Mouse (Mus musculus) urinary bladder, postnatal 14 days (tissue): ENCODE data around the gene Olfr463.

Source experiments
- DNase-seq: peaks from one replicate; pipeline ENCODE4 v3.0.0; 2021; ENCODE audit warnings: low spot score

Gene Olfr463

DNA sequence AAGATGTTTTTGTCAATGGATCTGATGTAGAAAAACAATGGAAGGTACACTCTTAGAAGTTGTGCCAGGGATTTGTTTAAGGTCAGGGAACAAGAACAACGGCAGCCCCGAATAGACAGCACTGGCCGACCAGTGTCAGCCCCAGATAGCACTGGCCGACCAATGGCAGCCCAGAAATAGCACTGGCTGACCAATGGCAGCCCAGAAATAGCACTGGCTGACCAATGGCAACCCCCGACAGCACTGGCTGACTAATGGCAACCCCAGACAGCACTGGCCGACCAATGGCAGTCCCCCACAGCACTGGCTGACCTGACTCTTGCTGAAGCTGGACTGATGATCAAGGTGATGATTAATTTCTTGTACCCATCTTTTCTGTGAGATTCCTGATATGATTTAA lies 49.3 kb downstream of the Olfr463 start:
- no peak for DNase-seq

DNA sequence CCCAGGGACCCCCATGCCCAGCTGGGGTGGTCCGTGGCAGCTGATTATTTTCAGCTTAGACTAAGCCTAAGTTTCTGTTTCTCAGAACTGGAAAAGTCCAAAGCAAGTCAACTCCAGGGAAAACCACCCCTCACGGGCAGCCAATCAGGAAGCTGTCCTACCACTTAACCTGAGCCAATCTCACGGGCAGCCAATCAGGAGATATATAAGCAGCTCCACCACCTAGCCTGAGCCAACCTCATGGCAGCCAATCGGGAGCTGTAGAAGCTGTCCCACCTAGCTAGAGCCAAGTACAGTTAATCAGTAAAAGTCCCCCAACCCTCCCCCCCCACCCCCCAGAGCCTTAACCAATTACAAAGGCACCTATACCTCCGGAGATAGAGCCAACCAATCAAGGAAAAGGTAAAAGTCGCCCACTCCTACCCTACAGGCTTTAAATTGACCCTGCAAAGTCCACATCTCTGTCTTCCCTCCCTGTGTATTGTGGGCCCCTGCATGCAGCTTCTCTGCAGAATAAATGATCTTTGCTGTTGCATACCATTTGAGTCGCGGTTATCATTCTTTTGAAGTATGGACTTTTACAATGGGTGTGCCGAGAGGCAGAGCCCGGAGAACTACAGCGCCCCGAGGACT lies 50.1 kb downstream of the Olfr463 start:
- DNase-seq = no peak
